Mouse (Mus musculus): Measurements from ENCODE around the gene Arl6ip6.

DNA sequence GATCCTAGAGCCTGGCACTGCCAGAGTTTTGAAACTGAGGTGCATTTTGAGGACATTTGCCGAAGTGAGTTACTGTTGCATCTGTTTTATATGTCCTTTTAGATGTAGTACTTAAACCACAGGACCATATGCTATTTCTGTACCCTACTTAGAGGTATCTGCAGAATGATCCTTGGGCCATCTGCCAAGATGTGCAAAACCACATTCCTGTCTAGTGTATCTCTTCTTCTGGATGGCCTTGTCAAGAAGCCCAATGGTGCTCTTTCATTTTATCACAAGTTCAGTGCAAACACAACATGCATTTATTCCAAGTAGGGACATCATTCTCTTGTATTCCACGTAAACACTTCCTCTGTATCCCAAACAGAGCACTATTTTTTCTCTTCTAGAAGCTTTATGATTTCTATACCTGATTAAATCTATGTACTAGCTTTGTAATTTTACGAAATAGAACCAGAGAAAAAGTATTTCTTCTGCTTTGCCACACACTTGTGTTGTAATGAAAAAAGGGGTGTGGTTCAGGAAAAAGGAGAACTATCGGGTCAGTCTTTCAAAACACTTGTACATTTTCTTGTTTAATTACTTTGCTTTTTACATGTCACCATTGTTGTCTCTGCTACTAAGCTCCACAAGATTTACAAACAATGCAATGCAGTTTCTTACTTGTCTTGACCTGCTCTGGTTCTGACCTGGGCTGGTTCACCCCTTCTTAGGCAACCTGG lies 8.8 kb downstream of the Arl6ip6 start:
- TF ChIP-seq CTCF (IDR thresholded peaks at IDR 0.05; ENCODE audit: low read depth) (no peak), EP300 (IDR thresholded peaks at IDR 0.05; ENCODE audit: low read depth) (0 out of 2 replicates have a peak, but pooled peaks have one; percentile 13)
